Mouse (Mus musculus) spleen, adult 2 months (tissue): ENCODE data around the gene Trappc5. TPM values are rescaled to one million over a fixed set of nuclear protein-coding genes. Genes with fewer than 3 reads are reported as not detected.

Experiments used
- DNase-seq, 2 experiments: peaks; one replicate each; pipeline versions ENCODE4 v3.0.0 to v3.0.0-alpha.2; 2012 to 2021; ENCODE audit warnings: low spot score in 2 of 2, low read depth in 1 of 2
- H3K27ac ChIP-seq: fragments of 200-500 bp; 2 replicates; pipeline ENCODE4 v1.5.1; 2012; ENCODE audit warnings: low read length, inconsistent platforms; ENCODE audit not compliant: insufficient read depth
- H3K27me3 ChIP-seq: fragments of 200-500 bp; 2 replicates; pipeline ENCODE4 v1.6.1; 2012; ENCODE audit warnings: mild to moderate bottlenecking, moderate library complexity, low read length, inconsistent platforms; ENCODE audit not compliant: control insufficient read depth, insufficient read depth
- H3K36me3 ChIP-seq: fragments of 200-500 bp; 2 replicates; pipeline ENCODE4 v1.6.1; 2012; ENCODE audit warnings: mild to moderate bottlenecking, low read length, inconsistent platforms; ENCODE audit not compliant: control insufficient read depth, insufficient read depth
- H3K4me1 ChIP-seq: fragments of 200-500 bp; 2 replicates; pipeline ENCODE4 v1.6.1; 2011; ENCODE audit warnings: inconsistent platforms; ENCODE audit not compliant: control insufficient read depth, insufficient read depth, insufficient read length
- H3K4me3 ChIP-seq: fragments of 200-500 bp; 2 replicates; pipeline ENCODE4 v1.5.1; 2011; ENCODE audit warnings: mild to moderate bottlenecking, inconsistent platforms; ENCODE audit not compliant: insufficient read depth, insufficient read length; ENCODE audit errors: extremely low read depth
- CTCF ChIP-seq: fragments of 200-500 bp; IDR thresholded peaks from 2 replicates; pipeline ENCODE4 v1.5.1; 2011; ENCODE audit warnings: mild to moderate bottlenecking, inconsistent platforms; ENCODE audit not compliant: insufficient read depth, insufficient read length, insufficient replicate concordance; ENCODE audit errors: extremely low read depth
- POLR2A ChIP-seq: fragments of 200-500 bp; IDR thresholded peaks from 2 replicates; pipeline ENCODE4 v1.6.1; 2011; ENCODE audit warnings: low read depth, low read length, inconsistent platforms
- WGBS: fragments of 180-500 bp; shearing (Covaris S2); methylation state at CpG from one replicate; pipeline ENCODE4 v1.1.7; 2018; 5-methylcytosine and 5-hydroxymethylcytosine counted together
- polyA plus RNA-seq: library from polyadenylated mRNA; depleted of rRNA; stranded (reverse); fragments of >200 nt; gene quantifications from 2 replicates; pipeline ENCODE4 v1.2.3, GENCODE M21; 2012

Trappc5 gene
- polyA plus RNA-seq, 1 experiment = 21.6 TPM

GRCm38 (mm10) chr8:3646824-3647531 lies 29.1 kb upstream of the Trappc5 start:
- Histone ChIP-seq H3K4me1 (no peaks in the 10 kb centered on the region), H3K27me3 (no peaks in the 10 kb centered on the region), H3K36me3 (peaks cover 7% of the 10 kb centered on the region), H3K27ac (no peak overlapping the region), H3K4me3 (no peak overlapping the region)
- TF ChIP-seq CTCF (no peak), POLR2A (no peak)
- WGBS = 93% methylated on average over 6 of the region's 6 CpGs
- DNase-seq = no peak

GRCm38 (mm10) chr8:3647561-3647960 lies 28.5 kb upstream of the Trappc5 start:
- no peak for DNase-seq
- no peaks in the 10 kb centered on the region for H3K27me3 ChIP-seq
- H3K4me3 ChIP-seq = no peak overlapping the region
- TF ChIP-seq POLR2A (no peak), CTCF (no peak)
- no peak overlapping the region for H3K27ac ChIP-seq
- 82% methylated on average over 4 of the region's 4 CpGs for WGBS
- H3K36me3 ChIP-seq = peaks cover 2% of the 10 kb centered on the region
- no peaks in the 10 kb centered on the region for H3K4me1 ChIP-seq

- 64% methylated on average over 2 of the region's 2 CpGs for WGBS
- H3K4me3 ChIP-seq = no peak overlapping the region
- TF ChIP-seq CTCF (no peak), POLR2A (no peak)
- H3K36me3 ChIP-seq = no peaks in the 10 kb centered on the region
- H3K4me1 ChIP-seq = no peaks in the 10 kb centered on the region
- no peak for DNase-seq
- H3K27me3 ChIP-seq = no peaks in the 10 kb centered on the region
- H3K27ac ChIP-seq = no peak overlapping the region
These were observed 27.8 kb upstream of the Trappc5 start for GRCm38 (mm10) chr8:3648268-3648667.

GRCm38 (mm10) chr8:3648990-3649389 lies 27.1 kb upstream of the Trappc5 start:
- 70% methylated on average over 1 of the region's 1 CpGs for WGBS
- Histone ChIP-seq H3K27ac (no peak overlapping the region), H3K4me3 (no peak overlapping the region)

GRCm38 (mm10) chr8:3652845-3653244 lies 23.3 kb upstream of the Trappc5 start:
- Histone ChIP-seq H3K27ac (no peak overlapping the region), H3K36me3 (no peaks in the 10 kb centered on the region), H3K4me3 (no peak overlapping the region), H3K4me1 (no peaks in the 10 kb centered on the region), H3K27me3 (no peaks in the 10 kb centered on the region)
- WGBS = 32% methylated on average over 3 of the region's 3 CpGs
- no peak for DNase-seq
- TF ChIP-seq CTCF (no peak), POLR2A (no peak)

More at GRCm38 (mm10) chr8:3648990-3649389, 27.1 kb upstream of the Trappc5 start:
- Histone ChIP-seq H3K27me3 (no peaks in the 10 kb centered on the region), H3K4me1 (no peaks in the 10 kb centered on the region), H3K36me3 (no peaks in the 10 kb centered on the region)
- no peak for DNase-seq
- no peak for TF ChIP-seq CTCF
- TF ChIP-seq POLR2A = no peak

GRCm38 (mm10) chr8:3654726-3655508 lies 21.2 kb upstream of the Trappc5 start:
- Histone ChIP-seq H3K36me3 (no peaks in the 10 kb centered on the region), H3K4me1 (no peaks in the 10 kb centered on the region; the same call in none of the 2 replicates), H3K27me3 (no peaks in the 10 kb centered on the region), H3K27ac (no peak overlapping the region), H3K4me3 (no peak overlapping the region)
- no peak for DNase-seq
- 86% methylated on average over 11 of the region's 11 CpGs for WGBS
- no peak for TF ChIP-seq CTCF
- no peak for TF ChIP-seq POLR2A

GRCm38 (mm10) chr8:3655526-3655925 lies 20.6 kb upstream of the Trappc5 start, which contains the start of gene Retn:
Gene Retn (plus strand): TSS chr8:3655770.
- Histone ChIP-seq H3K36me3 (no peaks in the 10 kb centered on the region), H3K4me1 (peaks cover under 1% of the 10 kb centered on the region), H3K27ac (no peak within 1 kb of the TSS), H3K27me3 (no peaks in the 10 kb centered on the region), H3K4me3 (no peak within 1 kb of the TSS)
- no peak for DNase-seq
- 82% methylated on average over 3 of the region's 3 CpGs for WGBS
- TF ChIP-seq POLR2A (no peak), CTCF (no peak)
